Mouse (Mus musculus) CD4-positive, CD25-positive, alpha-beta regulatory T cell, adult 4 months (primary cell): ENCODE measurements around the gene Slc12a4. TPM values are rescaled to one million over a fixed set of nuclear protein-coding genes. Genes with fewer than 3 reads are reported as not detected.

Experiments
- ATAC-seq: one replicate; pipeline ENCODE4 v1.8.0; 2017
- polyA plus RNA-seq, 2 experiments: library from polyadenylated mRNA; unstranded; fragments of 100-300 nt; shearing (Covaris generic); gene quantifications; one replicate each; pipeline ENCODE4 v1.2.1; 2017

Gene Slc12a4
- polyA plus RNA-seq, 2 experiments from 2014 or later, result 4.5 to 7.2 TPM

DNA sequence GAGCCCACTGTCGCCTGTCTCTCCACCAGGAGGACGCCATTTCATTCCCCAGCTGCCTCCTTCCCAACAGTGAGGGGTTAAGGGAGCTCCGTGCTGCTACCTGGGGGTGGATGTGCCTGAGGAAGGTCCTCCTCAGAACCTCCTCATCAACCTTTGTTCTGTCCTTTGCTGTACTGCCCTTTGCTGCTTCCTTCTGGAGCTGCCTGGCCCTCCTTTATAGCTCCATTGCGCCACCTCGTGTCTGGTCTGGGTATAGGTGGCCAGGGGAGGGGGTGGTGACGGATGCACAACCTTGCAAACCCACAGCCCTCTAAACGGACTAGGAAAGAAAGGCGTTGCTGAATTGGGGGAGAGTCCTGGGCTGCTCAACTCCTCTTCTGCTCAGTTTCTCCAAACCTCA is 35.3 kb downstream of the Slc12a4 start:
- ATAC-seq, result peak; percentile 91

DNA sequence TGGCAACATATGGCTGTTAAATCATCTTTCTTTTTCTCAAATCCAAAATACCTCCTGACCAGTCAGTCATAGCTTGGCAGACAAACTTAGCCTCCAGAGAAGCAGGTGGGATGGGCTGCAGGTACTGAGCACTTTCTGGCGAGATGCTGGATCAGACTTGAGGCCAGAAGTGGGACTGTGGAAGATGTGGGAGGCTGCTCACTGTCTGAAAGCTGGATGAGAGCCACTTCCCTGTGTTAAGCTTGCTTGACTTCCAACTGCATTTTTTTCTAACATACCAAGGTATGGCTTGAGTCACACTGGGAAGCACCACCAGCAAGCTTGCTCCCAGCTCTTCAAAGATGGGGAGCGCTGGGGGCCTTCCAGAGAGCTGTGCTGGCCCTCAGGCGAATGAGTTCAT is 40.8 kb downstream of the Slc12a4 start:
- no peak for ATAC-seq

DNA sequence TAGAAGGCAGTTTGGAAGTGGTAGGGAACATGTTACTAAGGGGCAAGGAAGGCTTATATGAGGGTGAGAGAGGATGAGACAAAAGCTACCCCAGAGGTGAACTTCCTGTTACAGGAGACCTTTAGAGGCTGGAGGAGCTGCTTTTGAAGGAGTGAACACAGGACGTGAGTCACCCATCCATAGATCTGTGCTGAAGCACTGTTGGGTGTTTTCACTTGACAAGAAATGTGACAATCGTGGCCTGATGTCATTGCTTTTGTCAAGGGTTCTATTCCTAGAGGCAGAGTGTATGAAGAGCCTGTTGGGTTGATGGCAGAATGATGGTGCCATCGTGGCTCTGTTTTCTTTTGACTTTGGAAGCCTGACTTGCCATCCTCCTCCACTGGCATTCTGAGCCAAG is 46.5 kb downstream of the Slc12a4 start:
- peak; percentile 96 for ATAC-seq

DNA sequence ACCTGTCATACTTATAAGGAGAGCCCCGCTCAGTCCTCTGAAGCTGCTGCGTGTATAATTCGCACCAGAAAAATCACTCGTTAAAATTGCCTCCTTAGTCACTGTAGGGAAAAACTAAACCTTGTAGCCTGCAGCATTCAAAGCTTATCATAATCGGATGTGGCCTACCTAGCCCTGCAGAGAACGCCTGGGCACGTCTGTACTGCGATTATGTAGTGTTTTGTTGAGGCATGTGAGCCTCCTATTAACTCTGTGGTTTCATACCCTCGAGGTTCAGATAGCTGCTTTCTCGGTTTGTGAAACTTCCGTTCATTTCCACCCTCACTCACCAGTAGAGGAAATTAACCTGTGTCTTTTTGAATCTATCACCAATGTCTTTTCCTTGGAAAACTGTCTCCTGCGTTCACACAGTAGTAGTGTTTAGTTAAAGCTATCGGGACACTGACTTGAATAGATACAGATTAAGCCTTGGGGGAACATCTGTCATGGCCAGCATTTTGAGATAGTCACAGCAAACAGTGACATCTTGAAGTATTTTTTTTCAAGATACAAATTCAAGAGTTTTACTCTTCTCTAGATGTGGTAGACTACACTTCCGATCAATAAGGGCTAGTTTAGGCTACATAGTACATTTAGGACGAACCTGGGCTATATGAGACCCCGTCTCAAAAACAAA is 64.8 kb downstream of the Slc12a4 start:
- peak; percentile 74 for ATAC-seq

DNA sequence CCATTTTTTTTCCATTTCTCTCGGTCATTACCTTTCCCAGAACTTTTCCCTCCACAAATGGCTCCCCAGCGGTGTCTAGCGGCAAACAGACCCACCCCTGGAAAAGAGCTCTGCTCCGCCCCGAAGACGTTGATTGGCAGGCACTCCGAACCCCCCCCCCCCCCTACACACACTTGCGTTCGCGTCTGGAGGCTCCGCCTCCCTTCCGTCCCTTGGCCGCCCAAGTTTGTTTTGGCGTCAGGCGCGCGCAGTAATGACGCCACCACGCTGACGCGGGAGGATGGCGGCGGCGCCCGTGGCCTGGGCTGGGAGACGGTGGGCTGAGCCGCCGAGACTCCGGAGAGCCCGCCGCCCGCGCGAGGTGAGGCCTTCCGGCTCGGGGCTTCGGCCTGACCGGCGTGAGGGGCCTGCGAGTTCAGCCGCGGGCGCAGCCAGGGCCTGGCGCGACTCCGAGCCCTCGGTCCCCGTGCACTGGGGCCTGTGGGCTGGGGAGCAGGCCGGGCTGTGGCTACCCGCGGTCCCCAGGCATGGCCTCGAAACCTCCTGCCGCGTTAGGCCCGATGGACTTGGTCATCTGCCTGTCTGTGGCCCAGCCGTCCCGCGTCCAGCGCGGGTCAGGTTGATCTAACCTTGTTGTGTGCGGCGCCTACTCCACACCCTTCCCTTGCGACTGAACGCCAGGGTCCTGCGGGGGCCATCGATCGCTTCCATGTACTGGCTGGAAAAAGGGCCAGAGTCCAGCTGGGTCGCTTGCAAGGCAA is 65.5 kb downstream of the Slc12a4 start, which contains the start of gene Pskh1:
Gene Pskh1 (plus strand): TSS at position 262 of the 761 bp plus-strand sequence.
- ATAC-seq, result peak; percentile 91

DNA sequence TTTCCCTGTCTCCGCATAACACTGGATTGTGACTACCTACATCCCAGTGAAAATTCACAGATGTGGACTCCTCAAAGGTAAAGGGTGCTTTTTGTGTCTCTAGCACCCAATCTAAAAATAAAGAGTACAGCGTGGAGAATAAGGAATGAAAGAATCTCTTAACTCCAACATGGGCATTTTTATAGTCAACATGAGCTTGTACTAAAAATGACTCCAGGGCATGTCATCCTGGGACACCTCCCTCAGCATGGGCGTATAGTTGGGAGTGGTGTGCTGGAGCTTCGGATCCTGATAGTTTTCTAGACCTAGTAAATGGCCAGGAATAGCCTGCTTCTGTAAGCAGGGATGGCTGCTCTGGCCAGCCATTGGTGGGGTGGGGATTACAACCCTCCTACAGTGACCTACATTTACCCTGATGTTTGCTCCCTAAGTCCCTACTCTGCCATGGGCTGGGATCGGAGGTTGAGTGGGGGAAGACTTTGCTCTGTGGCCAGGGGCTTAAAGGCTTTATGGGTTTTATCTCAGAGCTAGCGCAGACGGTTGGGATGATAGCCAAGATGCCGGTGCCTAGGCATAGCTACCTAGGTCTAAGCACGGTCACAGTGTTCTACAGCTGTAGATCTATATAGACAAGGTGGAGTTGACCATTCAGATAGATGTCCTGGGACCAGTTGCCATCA is 68.0 kb downstream of the Slc12a4 start:
- no peak for ATAC-seq

Other genes with a start within 250 kb of the Slc12a4 start
- 1 to 10 TPM; 2.6 to 3.7 TPM for gene Gfod2, start 207.4 kb downstream of the Slc12a4 start, polyA plus RNA-seq
- gene Ranbp10, start 138.7 kb downstream of the Slc12a4 start, polyA plus RNA-seq, result 1 to 10 TPM; 7.6 to 10.0 TPM
- under 1 TPM in 1 of 2 experiments, not detected in 1; 0.19 TPM for gene Tsnaxip1, start 138.4 kb downstream of the Slc12a4 start, polyA plus RNA-seq
- 10 to 100 TPM; 14.1 to 23.3 TPM for gene Cenpt, start 112.8 kb downstream of the Slc12a4 start, polyA plus RNA-seq
- gene Thap11, start 111.0 kb downstream of the Slc12a4 start, polyA plus RNA-seq, result 1 to 10 TPM; 4.5 to 6.0 TPM
- gene Nutf2, start 105.5 kb downstream of the Slc12a4 start, polyA plus RNA-seq, result 10 to 100 TPM in 1 of 2 experiments, 1 to 10 TPM in 1; 9.9 to 48.7 TPM
- gene Edc4, start 85.2 kb downstream of the Slc12a4 start, polyA plus RNA-seq, result 10 to 100 TPM; 30.2 to 66.0 TPM
- 1 to 10 TPM in 1 of 2 experiments, not detected in 1; 1.5 TPM for gene Nrn1l, start 72.5 kb downstream of the Slc12a4 start, polyA plus RNA-seq
- 10 to 100 TPM; 10.6 to 18.1 TPM for gene Pskh1, start 65.7 kb downstream of the Slc12a4 start, polyA plus RNA-seq
- 1 to 10 TPM; 1.6 to 3.6 TPM for gene Ctrl, start 32.2 kb downstream of the Slc12a4 start, polyA plus RNA-seq
- 100 to 1,000 TPM; 339 to 391 TPM for gene Psmb10, start 27.7 kb downstream of the Slc12a4 start, polyA plus RNA-seq
- under 1 TPM in 1 of 2 experiments, not detected in 1; 0.40 TPM for gene Lcat, start 22.7 kb downstream of the Slc12a4 start, polyA plus RNA-seq
- not detected for gene Dpep3, start 13.3 kb upstream of the Slc12a4 start, polyA plus RNA-seq
- 10 to 100 TPM; 24.3 to 30.5 TPM for gene Dus2, start 25.2 kb upstream of the Slc12a4 start, polyA plus RNA-seq
- gene Dpep2nb, start 39.9 kb upstream of the Slc12a4 start, polyA plus RNA-seq, result not detected
- gene Ddx28, start 45.8 kb upstream of the Slc12a4 start, polyA plus RNA-seq, result 10 to 100 TPM in 1 of 2 experiments, 1 to 10 TPM in 1; 8.4 to 13.2 TPM
- gene Nfatc3, start 92.7 kb upstream of the Slc12a4 start, polyA plus RNA-seq, result 10 to 100 TPM; 28.1 to 32.3 TPM
- not detected for gene Esrp2, start 170.9 kb upstream of the Slc12a4 start, polyA plus RNA-seq
- gene Pla2g15, start 184.3 kb upstream of the Slc12a4 start, polyA plus RNA-seq, result 1 to 10 TPM; 4.8 to 7.7 TPM
- 10 to 100 TPM; 28.6 to 43.7 TPM for gene Slc7a6, start 202.8 kb upstream of the Slc12a4 start, polyA plus RNA-seq
- gene Slc7a6os, start 244.8 kb upstream of the Slc12a4 start, polyA plus RNA-seq, result 10 to 100 TPM; 24.6 to 28.9 TPM
- 10 to 100 TPM; 31.5 to 46.0 TPM for gene Prmt7, start 244.8 kb upstream of the Slc12a4 start, polyA plus RNA-seq